Mouse (Mus musculus): ENCODE data around the gene Parp4.

The Parp4 gene

DNA sequence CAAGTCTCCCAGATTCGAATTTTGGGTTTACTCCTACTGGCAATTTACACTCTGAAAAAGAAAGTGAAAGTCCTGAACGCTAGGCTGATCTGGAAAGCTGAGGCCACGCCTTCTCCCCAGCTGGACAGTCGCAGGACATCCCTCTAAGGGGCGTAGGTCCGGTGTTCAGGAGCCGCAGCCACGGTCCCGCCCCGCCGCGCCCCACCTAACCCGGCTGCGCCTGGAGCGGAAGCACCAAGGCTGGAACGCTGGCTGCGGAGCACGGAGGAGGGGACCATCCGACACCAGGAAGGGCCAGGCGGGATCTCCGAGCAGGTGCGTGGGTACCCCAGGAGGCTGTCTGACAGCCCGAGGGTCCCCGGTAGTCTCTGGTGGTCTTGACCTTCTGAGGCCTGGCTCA lies at the start of gene Parp4, which contains the start of gene Cenpj:
Gene Parp4, plus strand, starts transcription at position 204 of the 400 bp plus-strand sequence.
Gene Cenpj, minus strand, starts transcription at position 10 of the 400 bp plus-strand sequence.
- peak; percentile 37 for DNase-seq (ENCODE audit: low read depth, low spot score)

DNA sequence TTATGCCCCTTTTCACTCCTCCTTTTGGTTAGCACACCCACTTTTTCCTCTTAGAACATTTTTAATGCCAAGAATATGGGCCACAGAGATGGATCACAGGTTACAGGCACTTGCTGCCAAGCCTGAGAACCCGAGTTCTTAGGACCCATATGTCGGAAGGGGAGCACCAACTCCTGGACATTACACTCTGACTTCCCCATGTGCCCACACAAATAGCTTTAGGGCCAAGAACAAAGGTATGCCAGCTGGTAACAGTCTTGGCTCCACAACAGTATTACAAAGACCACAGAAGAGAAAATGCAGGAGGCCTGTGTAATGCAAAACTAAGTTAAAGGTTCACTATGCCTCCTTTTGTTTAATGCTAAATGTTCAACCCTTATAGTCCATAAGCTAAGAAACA lies 44.6 kb upstream of the Parp4 start:
- no peak for DNase-seq (ENCODE audit: low read depth, low spot score)

- no peak for DNase-seq (ENCODE audit: low read depth, low spot score)
Measured at GRCm38 (mm10) chr14:56544946-56545345, 30.5 kb upstream of the Parp4 start.

DNA sequence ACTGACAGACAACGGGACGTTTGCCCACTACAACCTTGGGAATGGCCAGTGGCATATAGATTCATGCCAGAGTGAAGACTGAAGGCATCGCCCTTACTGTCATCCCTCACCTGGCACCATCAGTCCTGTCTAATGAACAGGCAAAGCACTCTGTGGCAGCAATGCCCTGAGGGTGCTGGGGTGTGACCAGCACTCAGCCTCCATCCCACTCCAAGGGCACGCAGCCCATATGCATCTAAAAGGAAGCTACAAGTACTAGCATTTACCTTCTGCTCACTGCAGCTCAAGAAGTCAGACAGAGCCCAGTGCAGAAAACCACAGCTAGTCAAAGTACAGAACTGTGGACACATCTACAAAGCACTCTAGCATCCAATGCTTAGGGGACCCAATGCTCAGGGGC lies 29.9 kb upstream of the Parp4 start:
- DNase-seq (ENCODE audit: low read depth, low spot score), result no peak

DNA sequence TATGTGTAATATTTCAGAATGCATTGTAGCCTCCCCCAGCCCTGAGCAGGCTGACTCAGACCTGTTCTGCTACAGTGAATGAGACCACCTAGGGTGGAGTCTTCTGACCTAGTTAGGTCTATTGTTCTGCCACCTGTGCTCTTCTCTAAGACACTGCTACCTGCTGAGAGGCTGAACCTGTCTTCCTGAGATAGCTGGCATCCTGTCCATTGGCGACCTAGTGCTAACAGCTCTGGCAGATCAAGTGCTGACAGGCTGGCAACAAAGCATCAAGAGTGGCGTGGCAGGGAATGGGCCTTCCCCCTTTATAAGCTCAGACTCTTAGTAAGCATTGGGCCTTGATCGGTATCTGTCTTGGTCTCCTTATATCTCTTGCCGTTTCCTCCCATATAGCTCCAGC lies 24.5 kb upstream of the Parp4 start:
- DNase-seq (ENCODE audit: low read depth, low spot score), result no peak

GRCm38 (mm10) chr14:56552924-56553323 lies 22.5 kb upstream of the Parp4 start:
- DNase-seq (ENCODE audit: low read depth, low spot score), result no peak

DNA sequence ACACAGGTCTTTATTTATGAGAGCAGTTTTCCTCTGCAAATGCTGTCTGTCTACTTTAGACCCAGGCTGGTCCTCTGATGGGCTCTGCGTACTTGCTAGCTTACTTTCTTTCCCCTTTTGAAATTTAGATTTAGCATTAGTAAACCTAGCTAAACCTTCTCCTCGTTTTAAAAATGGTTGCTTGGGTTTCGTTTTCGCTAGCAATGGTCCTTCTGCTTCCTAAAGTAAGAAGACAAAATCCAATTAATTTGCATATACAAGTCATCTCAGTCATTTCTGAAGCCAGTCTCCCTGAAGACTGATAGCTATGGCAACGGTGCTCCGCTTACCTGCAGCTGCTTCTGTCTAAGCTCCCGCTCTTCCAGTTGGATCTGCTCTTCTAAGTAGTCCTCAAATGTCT lies 22.1 kb upstream of the Parp4 start:
- no peak for DNase-seq (ENCODE audit: low read depth, low spot score)

GRCm38 (mm10) chr14:56554716-56555115 lies 20.7 kb upstream of the Parp4 start:
- DNase-seq (ENCODE audit: low read depth, low spot score), result no peak

DNA sequence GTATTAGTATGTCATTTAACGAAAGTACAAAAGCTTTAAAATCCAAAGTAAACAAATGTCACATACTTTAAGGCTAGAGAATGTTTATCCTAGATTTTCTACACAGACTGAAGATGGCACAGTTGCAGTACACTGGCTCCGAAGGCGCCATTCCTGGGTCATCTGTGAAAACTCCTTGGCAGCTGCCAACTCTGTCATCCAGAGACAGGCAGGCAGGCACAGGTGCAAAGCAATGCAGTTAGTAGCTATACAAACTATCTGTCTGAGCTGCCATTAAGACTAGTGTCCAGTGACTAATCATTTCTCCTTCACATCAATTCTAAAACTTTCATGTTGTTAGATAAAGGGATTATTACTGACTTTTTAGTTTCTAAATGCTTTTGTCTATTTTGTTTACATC lies 16.3 kb upstream of the Parp4 start:
- DNase-seq (ENCODE audit: low read depth, low spot score), result no peak

DNA sequence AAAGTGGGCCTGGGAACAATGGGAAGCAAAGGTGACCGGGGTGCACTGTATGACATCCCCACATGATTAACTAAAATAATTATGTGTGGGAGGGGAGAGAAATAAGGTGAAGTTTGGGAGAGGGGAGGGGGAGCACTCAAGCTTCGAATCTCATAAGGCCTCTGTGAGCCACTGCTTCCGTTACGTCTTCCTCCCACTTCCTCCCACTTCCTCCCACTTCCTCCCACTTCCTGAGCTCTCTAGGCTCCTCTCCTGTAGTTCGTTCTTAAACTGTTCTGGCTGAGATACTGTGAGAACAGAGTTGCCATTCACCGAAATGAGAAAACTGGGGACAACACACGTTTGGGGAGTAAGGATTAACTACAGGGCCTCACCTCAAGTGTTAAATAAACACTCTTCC lies 7.9 kb upstream of the Parp4 start:
- no peak for DNase-seq (ENCODE audit: low read depth, low spot score)

DNA sequence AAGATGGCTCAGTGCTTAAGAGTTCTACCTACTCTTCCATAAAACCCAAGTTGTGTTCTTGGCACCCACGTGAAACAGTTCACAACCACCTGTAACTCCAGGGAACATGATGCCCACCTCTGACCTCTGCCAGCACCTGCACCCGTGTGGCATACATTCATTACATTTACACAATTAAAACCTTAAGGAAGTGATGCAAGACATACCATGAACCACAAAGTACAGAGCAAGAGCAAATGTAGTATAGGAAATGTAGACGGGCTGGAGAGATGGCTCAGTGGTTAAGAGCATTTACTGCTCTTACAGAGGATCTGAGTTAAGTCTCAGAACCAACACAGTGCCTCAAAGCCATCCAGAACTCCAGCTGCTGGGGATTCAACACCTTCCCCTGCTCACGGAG lies 6.4 kb upstream of the Parp4 start:
- DNase-seq (ENCODE audit: low read depth, low spot score), result no peak

DNA sequence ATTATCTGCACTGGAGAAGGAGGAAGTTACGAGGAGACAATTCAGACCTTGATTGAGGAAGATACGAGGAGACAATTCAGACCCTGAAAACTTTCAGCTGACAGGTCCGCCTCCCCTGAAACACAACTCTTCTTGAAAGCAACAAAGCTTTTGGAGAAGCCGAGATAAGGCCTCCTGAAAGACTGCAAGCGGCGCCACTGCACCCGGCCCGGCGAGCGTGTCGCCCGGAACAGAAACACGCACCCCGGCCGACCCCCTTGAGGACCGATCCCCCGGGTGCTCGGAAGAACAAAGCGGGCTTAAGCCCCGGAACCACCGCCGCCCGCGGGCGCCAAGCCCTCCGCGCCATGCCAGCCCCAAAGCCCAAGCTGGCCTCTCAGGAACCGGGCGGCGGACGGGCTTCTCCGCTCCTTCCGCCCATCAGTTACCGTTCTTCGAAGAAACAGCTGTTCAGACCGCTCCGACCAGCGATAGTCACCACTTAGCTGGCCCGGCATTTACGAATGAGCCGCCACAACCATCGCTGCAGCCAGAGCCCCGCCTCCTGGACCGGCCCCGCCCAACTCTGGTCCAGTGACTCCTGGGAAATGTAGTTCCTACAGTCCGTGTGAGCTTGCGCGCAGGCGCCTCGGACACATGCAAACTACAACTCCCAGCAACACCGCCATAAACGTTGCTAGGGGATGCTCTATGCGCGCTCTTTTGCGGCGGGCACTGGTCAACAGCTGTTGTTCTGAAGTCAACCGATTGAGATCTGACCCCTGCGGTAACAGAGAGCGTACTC lies 3.9 kb upstream of the Parp4 start:
- DNase-seq (ENCODE audit: low read depth, low spot score), result peak; percentile 97

DNA sequence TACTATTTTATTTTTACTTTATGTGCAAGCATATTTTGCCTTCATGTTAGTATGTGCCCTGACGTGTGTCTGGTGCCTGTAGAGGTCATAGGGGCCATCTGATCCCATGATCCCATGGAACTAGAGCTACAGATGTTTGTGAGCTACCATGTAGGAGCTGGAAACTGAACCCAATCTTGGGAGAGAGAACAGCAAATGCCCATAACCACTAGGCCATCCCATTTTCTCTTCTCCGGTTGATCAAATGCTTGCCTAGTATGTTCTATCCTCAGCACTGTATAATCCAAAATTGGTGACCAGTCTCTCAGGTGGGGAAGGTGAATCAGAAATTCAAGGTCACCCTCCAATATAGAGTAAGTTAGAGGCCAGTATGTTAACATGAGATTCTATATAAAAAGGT lies 2.9 kb upstream of the Parp4 start:
- no peak for DNase-seq (ENCODE audit: low read depth, low spot score)

DNA sequence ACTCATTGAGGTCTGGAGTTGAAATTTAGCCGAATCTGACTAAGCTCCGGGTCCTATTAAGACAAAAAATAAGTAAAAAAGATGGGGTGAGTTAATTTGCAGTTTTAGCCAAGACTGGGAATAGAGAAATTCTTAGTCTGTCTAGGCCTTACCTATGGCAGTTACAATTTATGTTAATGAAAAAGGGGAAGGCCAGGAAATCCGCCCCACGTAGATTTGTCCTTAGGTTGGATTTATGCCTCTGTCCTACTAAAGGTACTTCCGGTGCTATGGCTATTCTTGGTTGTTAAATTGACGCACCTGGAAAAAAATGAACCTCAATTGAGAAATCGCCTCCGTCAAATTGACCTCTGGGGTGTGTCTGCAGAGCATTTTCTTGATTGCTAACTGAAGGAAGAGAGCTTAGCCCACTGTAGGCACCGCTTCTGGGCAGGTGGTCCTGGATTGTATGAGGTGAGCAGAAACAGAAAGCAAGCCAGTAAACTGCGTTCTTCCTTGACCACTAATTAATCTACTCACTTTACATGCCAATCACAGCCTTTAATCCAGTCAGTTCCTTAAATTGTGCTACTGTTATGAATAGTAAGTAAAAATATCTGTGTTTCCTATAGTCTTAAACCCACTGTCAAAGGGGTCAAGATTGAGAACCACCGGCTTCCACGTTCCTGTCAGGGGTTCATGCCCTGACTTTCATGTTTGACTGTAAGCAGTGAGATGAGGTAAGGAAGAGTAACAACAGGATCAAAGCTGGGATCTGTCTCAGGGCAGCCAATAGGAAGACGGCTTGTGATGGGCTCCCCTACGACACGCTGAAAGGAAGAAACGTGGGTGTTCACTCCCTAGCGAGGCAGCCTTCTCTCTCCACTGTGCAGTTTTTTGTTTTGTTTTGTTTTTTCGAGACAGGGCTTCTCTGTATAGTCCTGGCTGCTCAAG lies 816 bp downstream of the Parp4 start:
- DNase-seq (ENCODE audit: low read depth, low spot score), result no peak

DNA sequence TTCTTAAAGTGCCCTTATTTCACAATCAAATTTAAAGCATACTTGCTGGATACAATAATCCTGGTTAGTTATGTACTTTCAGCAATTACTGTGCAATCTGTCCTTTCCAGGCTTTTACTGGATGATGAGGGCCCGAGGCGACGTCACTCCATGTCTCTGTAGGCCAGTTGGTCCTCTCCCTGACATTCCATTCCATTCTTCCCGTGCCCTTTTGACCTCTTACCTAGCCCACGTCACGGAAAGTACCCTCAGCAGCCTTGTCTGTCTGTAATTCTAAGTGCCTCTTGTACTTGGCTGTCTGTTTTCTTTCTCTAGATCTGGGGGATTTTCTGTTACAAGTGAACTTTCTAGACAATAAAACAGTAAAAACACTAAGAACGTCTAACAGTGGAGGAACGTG lies 3.6 kb downstream of the Parp4 start:
- no peak for DNase-seq (ENCODE audit: low read depth, low spot score)

DNA sequence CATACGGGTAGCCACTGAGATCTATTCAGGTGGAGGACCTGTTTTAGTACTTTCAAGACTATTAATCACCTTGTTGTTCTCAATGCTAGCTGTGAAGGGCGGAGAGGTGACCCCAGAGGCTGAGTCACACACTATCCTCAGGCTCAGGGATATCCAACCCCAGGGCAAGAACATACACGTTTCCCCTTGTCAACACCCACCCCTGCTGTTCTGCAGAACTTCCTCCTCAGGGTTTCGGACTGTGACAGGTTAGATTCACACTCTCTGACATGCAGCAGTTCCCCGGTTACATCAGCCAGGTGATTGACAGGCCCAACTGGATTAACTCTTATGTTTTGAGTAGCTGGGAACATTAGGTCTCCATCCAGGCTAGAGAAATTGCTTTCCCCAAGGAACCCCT lies 5.7 kb downstream of the Parp4 start:
- DNase-seq (ENCODE audit: low read depth, low spot score), result no peak

DNA sequence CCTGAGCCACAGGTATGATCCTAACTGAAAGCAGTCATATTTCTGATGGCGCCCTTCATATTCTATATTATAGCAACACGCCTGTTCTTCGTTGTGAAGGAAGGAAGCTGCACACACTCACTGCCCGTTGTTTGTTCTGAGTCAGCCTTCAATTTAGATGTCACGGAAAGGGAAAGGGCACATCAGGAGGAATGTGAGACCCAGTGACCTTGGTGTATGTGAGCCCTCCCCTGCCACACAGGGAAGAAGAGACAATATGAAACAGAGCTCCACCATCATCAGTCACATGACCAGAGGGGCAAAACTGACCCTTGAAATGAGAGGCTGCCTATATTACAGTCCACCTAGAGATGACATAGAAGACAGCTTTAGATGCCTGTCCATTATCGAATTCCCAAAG lies 6.9 kb downstream of the Parp4 start:
- no peak for DNase-seq (ENCODE audit: low read depth, low spot score)

DNA sequence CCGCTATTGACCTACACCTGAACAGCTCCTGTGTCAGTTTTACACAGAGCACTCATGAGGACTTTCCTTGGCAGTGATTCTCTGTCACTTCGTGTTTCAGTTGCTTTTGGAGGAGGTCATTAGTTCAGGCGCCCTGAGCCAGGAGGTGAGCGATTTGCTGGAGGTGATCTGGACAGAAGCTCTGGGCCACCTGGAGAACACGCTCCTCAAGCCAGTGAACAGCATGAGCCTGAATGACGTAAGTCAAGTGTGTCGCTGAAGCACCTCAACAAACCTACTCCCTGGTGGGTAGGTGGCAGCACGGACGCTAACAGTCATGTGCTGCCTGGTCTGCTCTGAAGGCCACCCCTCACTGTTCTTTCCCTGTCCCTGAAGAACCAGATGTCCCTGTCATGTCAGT lies 16.8 kb downstream of the Parp4 start:
- DNase-seq (ENCODE audit: low read depth, low spot score), result no peak

GRCm38 (mm10) chr14:56594811-56595210 lies 19.4 kb downstream of the Parp4 start:
- DNase-seq (ENCODE audit: low read depth, low spot score), result no peak

- peak; percentile 61 for DNase-seq (ENCODE audit: low read depth, low spot score)
Measured at GRCm38 (mm10) chr14:56598759-56599158, 23.3 kb downstream of the Parp4 start.

DNA sequence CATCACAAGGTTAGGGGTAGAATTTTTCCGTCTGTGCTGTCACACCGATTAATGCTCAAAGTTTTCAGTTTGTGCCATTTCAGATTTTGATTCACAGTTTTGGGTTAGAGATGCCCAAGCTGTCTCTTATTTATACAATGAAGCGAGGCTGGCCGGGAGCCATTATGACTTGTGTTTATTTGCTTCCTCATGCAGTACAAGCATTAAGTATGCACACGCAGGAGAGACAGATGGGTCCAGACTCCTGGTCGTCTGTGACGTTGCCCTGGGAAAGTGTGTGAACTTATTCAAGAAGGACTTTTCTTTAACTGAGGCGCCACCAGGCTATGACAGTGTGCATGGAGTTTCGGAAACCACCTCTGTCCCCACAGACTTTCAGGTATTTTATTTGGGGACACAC lies 26.6 kb downstream of the Parp4 start:
- no peak for DNase-seq (ENCODE audit: low read depth, low spot score)

DNA sequence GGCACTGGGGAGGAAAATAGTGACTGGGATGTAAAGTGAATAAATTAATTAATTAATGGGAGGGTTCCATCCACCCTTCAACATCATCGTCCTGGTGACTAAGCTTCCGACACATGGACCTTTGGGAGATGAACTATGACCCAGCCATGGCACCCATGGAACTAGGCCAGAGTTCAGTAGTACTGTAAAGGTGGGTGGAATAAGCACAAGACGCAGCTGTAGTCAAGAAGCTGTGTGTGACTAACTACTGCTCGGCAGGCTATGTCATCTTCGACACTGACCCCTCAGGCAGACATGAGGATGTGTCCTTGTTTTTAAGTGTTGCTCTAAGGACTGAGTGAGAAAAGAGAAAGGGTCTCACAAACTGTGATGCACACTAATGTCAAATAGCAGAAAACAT lies 29.0 kb downstream of the Parp4 start:
- DNase-seq (ENCODE audit: low read depth, low spot score), result no peak

DNA sequence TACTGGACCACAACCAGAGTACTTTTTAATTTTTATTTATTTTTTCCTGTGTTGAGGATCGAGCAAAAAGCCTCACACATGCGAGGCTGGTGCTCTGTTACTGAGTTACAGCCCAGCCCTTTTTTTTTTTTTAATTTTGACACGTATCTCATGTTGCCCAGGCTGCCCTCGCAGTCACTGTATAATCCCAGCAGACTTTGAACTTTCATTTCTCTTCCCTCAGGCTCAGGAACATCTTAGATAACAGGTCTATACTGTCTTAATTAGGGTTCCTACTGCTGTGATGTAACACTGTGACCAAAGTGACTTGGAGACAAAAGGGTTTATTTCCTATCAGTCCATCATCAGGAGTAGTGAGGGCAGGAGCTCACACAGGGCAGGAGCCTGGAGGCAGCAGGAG lies 29.7 kb downstream of the Parp4 start:
- no peak for DNase-seq (ENCODE audit: low read depth, low spot score)
